Mouse (Mus musculus) neural tube, embryonic 15.5 days (tissue): Measurements from ENCODE around the gene Capn9. TPM values are rescaled to one million over a fixed set of nuclear protein-coding genes. Genes with fewer than 3 reads are reported as not detected.

Experiments
- polyA plus RNA-seq: library from polyadenylated mRNA; unstranded; fragments of >200 nt; fragmentation: Nextera tagmentation; extraction: Ambion mirVana; gene quantifications from 2 replicates; pipeline ENCODE4 v1.2.1, GENCODE M21; 2015

The Capn9 gene
- polyA plus RNA-seq, 1 experiment from 2014 or later: 0.45 TPM

Other genes with a start within 250 kb of the Capn9 start
- 12.0 and 17.0 TPM in 2 replicates for gene Pgbd5, start 136.5 kb upstream of the Capn9 start, polyA plus RNA-seq
- 30.4 and 32.2 TPM in 2 replicates for gene Cog2, start 55.3 kb upstream of the Capn9 start, polyA plus RNA-seq
- 1.8 and 1.9 TPM in 2 replicates for gene Agt, start 6.4 kb upstream of the Capn9 start, polyA plus RNA-seq
- gene 2310022B05Rik, start 87.3 kb downstream of the Capn9 start, polyA plus RNA-seq: 15.4 and 16.1 TPM in 2 replicates
- 57.5 and 62.9 TPM in 2 replicates for gene Ttc13, start 145.9 kb downstream of the Capn9 start, polyA plus RNA-seq
- gene Arv1, start 146.0 kb downstream of the Capn9 start, polyA plus RNA-seq: 28.2 and 30.6 TPM in 2 replicates
- 3.8 and 5.1 TPM in 2 replicates for gene Fam89a, start 175.7 kb downstream of the Capn9 start, polyA plus RNA-seq
- gene Trim67, start 217.0 kb downstream of the Capn9 start, polyA plus RNA-seq: 23.6 and 28.3 TPM in 2 replicates